Mouse (Mus musculus): Measurements from ENCODE around the gene St6galnac3. TPM values are rescaled to one million over a fixed set of nuclear protein-coding genes. Genes with fewer than 3 reads are reported as not detected.
"Not testable (repeated sequence)": the region's sequence is repeated elsewhere in the genome, so short reads cannot be mapped to it uniquely, and the experiment has no call there.

St6galnac3 gene
- polyA plus RNA-seq, 1 experiment from 2014 or later, result 22.7 TPM

DNA sequence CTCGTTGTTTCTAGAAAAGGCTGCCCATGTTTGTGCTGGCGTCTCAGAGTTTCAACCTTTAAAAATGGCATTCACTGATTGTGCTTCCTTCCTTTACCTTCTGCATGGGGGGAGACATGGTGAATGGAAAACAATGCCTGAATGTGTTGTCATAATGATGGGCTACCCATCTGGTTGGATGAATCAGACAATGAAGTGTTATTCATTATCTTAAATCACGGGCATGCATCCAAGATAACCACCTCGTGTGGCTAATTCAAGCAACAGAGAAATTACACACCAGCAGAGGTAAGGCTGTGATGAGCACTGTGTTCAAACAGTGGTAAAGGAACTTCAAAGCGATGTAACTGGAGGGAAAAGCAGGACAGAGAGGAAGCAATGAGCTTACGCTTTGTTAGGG is 325.4 kb downstream of the St6galnac3 start:
- H3K9me3 ChIP-seq, result no peaks in the 10 kb centered on the region
- WGBS, result 77% methylated on average over 6 of the region's 6 CpGs
- H3K27ac ChIP-seq, result no peak overlapping the region
- no peak overlapping the region for H3K9ac ChIP-seq
- no peak for ATAC-seq (replicated peaks)
- 0 out of 2 replicates have a peak, but pooled peaks cover 5% of the 10 kb centered on the region for H3K4me1 ChIP-seq
- no peaks in the 10 kb centered on the region for H3K27me3 ChIP-seq (replicated peaks)
- H3K36me3 ChIP-seq (replicated peaks), result no peaks in the 10 kb centered on the region
- no peak overlapping the region for H3K4me2 ChIP-seq
- no peak overlapping the region for H3K4me3 ChIP-seq

DNA sequence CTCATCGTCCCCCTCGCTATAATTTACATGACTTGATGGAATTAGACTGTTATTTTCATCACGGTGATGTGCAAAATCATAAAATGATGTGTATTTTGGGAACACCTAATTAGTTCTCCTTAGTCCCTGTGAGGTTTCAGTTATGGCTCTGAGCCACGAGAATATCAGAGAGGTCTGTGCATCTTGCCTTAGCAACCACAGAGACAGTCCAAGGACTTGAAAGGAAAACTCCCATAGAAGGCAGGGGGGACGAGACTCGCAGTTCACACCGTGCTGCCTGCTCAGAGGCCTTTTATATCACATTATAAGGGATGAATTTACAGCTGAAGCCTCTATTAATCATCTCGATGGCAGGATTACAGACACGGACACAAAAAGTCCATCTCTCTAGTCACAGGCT is 327.2 kb downstream of the St6galnac3 start:
- Histone ChIP-seq H3K4me1 (0 out of 2 replicates have a peak, but pooled peaks cover 5% of the 10 kb centered on the region), H3K27me3 (replicated peaks) (no peaks in the 10 kb centered on the region), H3K4me2 (no peak overlapping the region), H3K9me3 (no peaks in the 10 kb centered on the region), H3K27ac (no peak overlapping the region), H3K36me3 (replicated peaks) (no peaks in the 10 kb centered on the region), H3K4me3 (no peak overlapping the region), H3K9ac (no peak overlapping the region)
- no peak for ATAC-seq (replicated peaks)
- 48% methylated on average over 9 of the region's 9 CpGs for WGBS

DNA sequence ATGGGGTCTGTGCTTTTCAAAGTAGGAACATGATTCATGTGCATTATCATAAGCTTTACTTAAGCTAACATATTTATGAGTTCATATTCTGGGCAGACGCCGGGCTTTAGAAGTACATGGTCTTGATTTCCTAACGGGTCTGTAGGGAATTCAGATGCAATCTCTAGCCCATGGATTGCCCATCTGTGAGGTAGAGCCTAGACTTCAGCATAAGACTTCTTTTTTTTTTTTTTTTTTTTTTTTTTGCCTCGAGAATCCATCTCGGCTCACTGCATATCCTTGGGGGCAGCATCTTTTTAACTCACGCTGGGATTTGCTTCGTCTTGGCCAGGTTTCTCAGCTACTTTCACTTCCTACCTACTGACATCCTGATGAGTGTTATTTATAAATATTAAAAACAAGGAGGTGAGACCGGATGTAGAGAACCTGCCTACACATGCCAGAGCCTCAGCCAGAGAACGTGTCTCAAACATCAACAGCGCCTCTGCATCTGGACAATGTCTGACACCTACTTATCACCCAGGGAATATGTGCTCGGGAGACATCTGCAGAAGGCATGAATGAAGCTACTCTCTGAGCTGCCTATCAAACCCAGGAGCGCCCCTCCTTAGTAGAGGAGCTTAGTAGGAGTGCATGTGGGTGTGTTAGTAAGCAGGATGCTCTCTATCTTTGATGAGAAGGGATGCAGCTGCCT is 328.5 kb downstream of the St6galnac3 start:
- H3K4me3 ChIP-seq, result no peak overlapping the region
- H3K36me3 ChIP-seq (replicated peaks), result no peaks in the 10 kb centered on the region
- no peak; the same call in 1 of the 2 replicates for ATAC-seq (replicated peaks)
- H3K9ac ChIP-seq, result no peak overlapping the region
- WGBS, result 61% methylated on average over 12 of the region's 12 CpGs
- H3K4me2 ChIP-seq, result no peak overlapping the region
- H3K27ac ChIP-seq, result no peak overlapping the region
- H3K9me3 ChIP-seq, result no peaks in the 10 kb centered on the region
- H3K27me3 ChIP-seq (replicated peaks), result no peaks in the 10 kb centered on the region
- 0 out of 2 replicates have a peak, but pooled peaks cover 5% of the 10 kb centered on the region for H3K4me1 ChIP-seq

DNA sequence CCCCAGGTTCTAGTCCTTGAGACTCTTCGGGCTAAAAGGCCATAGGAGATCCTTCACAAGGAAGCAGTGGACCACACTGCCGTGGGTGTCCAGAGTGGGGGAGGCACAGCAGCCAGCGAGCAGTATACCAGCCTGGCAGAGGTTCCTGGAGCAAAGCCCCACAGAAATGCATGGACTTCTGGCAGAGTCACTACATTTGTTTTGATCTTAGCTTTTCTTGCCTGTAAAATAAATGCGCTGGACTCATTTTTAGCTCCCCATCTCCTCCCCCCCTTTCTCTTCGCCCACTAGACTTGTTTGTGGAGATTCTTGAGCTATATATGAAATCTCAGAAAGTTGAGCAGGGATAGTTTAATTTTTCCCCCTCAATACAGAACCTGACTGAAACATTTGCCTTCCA is 329.6 kb downstream of the St6galnac3 start:
- H3K9ac ChIP-seq, result no peak overlapping the region
- no peak for ATAC-seq (replicated peaks)
- H3K4me3 ChIP-seq, result no peak overlapping the region
- H3K36me3 ChIP-seq (replicated peaks), result no peaks in the 10 kb centered on the region
- 0 out of 2 replicates have a peak, but pooled peaks cover 5% of the 10 kb centered on the region for H3K4me1 ChIP-seq
- no peaks in the 10 kb centered on the region for H3K27me3 ChIP-seq (replicated peaks)
- WGBS, result 90% methylated on average over 5 of the region's 5 CpGs
- no peaks in the 10 kb centered on the region for H3K9me3 ChIP-seq
- no peak overlapping the region for H3K4me2 ChIP-seq
- no peak overlapping the region for H3K27ac ChIP-seq

DNA sequence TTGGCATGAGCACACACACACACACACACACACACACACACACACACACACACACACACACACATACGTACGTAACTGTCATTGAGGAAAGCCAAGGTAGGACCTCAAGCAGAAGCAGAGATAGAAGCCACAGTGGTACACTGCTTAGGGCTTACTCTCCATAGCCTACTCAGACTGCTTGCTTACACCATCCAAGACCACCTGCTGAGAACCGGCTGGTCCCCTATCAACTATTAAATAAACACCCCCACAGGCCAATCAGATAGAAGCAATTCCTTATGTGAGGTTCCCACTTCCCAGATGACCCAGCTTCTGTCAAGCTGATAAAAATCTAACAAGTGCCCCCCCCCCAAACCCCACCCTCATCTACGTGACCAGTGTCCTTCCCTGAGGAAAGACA is 330.2 kb downstream of the St6galnac3 start:
- WGBS, result 92% methylated on average over 4 of the region's 4 CpGs
- 0 out of 2 replicates have a peak, but pooled peaks cover 5% of the 10 kb centered on the region for H3K4me1 ChIP-seq
- H3K27me3 ChIP-seq (replicated peaks), result no peaks in the 10 kb centered on the region
- H3K9me3 ChIP-seq, result no peaks in the 10 kb centered on the region
- ATAC-seq (replicated peaks), result no peak
- no peak overlapping the region for H3K4me3 ChIP-seq
- H3K9ac ChIP-seq, result no peak overlapping the region
- H3K4me2 ChIP-seq, result no peak overlapping the region
- no peaks in the 10 kb centered on the region for H3K36me3 ChIP-seq (replicated peaks)
- no peak overlapping the region for H3K27ac ChIP-seq

DNA sequence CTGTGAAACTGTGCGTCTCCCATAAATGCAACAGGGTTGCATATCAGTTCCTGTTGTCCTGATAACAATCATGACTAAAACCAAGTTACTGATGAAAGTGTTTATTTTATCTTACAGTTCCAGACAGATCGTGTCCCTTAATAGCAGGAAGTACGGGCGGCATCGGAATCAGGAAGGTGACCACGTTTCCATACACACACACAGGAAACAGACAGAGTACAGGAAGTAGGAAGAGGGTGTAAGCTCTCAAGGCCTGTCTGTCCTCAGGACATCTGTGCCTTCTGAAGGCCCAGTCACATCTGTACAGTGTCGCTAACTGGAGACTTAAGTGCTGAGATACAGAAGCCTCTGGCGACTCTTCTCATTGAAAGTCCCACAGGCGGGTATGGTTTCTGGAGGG is 330.8 kb downstream of the St6galnac3 start:
- WGBS, result 95% methylated on average over 9 of the region's 9 CpGs
- Histone ChIP-seq H3K9me3 (no peaks in the 10 kb centered on the region), H3K4me2 (no peak overlapping the region), H3K27ac (no peak overlapping the region), H3K36me3 (replicated peaks) (no peaks in the 10 kb centered on the region), H3K4me1 (0 out of 2 replicates have a peak, but pooled peaks cover 5% of the 10 kb centered on the region), H3K9ac (no peak overlapping the region), H3K4me3 (no peak overlapping the region), H3K27me3 (replicated peaks) (no peaks in the 10 kb centered on the region)
- ATAC-seq (replicated peaks), result no peak

DNA sequence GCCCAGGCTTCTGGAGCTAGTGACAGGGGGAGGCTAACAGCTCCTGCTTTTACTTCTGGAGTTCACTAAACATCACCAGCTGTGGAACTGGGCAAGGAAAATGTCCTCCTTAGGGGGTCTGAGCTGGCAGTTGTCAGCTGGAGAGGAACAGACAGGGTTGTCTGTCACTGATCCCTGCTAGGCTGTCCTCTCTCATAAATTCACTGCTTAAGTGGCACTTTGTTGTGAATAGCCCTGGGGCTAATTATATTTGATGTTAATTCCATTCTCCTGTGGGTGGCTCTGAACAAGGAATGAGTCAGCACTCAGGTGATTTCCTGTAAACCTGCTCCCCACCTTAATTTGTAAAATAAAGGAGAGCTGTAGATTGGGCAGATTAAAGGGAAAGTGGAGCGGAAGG is 333.5 kb downstream of the St6galnac3 start:
- ATAC-seq (replicated peaks), result peak; percentile 54; the same call in 1 of the 2 replicates
- not testable (repeated sequence) for H3K36me3 ChIP-seq (replicated peaks); H3K27me3 ChIP-seq (replicated peaks); H3K4me1 ChIP-seq; H3K9ac ChIP-seq; H3K9me3 ChIP-seq; H3K4me2 ChIP-seq; H3K4me3 ChIP-seq; H3K27ac ChIP-seq
- 64% methylated on average over 1 of the region's 1 CpGs for WGBS

DNA sequence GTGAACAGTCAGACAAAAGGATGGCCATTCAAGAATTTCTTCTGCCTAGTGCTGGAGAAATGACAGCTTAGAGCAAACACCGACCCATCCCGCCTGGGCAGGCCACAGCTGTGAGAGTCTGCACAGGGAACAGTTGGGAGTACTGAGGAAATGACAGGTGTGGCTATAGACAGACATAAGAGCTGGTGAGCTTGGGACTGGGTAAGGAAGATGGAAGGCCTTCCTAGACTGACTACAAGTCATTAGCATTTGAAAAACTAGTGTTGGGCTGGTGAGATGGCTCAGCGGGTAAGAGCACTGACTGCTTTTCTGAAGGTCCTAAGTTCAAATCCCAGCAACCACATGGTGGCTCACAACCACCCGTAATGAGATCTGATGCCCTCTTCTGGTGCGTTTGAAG is 340.3 kb downstream of the St6galnac3 start:
- not testable (repeated sequence) for H3K9me3 ChIP-seq; H3K4me2 ChIP-seq; H3K36me3 ChIP-seq (replicated peaks); H3K9ac ChIP-seq; H3K27ac ChIP-seq; ATAC-seq (replicated peaks); H3K27me3 ChIP-seq (replicated peaks); H3K4me3 ChIP-seq; H3K4me1 ChIP-seq
- 80% methylated on average over 5 of the region's 5 CpGs for WGBS

DNA sequence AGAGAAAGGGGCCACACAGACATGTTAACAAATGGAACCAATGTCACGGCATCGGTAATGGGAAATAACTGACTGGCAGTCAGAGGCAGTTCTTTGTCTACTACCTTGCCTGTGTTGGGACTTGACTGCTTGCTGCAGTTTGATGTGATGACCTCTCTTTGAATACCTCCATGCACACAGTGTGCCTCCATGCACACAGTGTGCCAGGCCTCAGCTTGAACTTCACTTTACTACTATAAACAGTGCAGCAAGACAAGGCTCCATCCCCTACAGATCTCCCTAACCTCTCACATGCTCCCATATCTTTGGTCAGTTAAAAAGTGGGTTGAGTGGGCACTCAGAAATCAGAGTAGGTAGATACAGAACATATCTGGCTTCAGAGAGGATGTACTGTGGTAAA is 341.3 kb downstream of the St6galnac3 start:
- no peak overlapping the region for H3K27ac ChIP-seq
- H3K36me3 ChIP-seq (replicated peaks), result no peaks in the 10 kb centered on the region
- no peaks in the 10 kb centered on the region for H3K27me3 ChIP-seq (replicated peaks)
- H3K9me3 ChIP-seq, result no peaks in the 10 kb centered on the region
- H3K9ac ChIP-seq, result no peak overlapping the region
- no peak for ATAC-seq (replicated peaks)
- no peak overlapping the region for H3K4me2 ChIP-seq
- H3K4me3 ChIP-seq, result no peak overlapping the region
- WGBS, result 95% methylated on average over 2 of the region's 2 CpGs
- peaks cover 3% of the 10 kb centered on the region; the same call in 1 of the 2 replicates for H3K4me1 ChIP-seq

DNA sequence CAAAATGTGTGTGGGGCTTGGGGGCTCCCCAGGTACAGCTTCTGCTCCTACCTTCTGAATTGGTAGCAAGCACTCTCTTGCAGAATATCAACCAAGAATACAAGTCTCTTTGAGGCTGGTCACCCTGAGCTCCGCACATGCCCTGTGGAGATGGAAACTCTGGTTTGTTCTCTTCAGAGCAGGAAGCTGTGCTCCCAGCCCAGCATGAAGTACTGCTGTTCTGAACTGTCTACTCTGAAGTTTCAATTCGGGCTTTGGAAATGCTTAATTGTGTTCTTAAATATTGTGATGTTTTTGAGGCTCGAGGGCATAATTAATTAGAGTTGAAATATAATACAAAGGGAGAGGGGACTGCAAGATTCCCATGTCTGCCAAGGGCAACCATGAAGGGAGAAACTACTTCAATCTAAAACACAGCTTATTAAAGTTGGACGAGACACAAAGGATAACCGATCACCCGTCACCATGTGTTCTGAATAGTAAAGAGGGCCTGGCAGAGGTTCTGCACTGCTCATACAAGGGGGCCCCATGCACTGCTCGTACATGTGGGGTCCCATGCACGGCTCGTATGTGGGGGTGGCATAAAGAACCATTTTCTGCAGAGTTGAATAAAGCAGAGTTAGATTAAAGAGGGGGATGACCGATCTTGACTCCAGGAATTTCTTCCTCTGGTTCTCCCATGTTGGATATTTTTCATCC is 359.8 kb downstream of the St6galnac3 start:
- no peaks in the 10 kb centered on the region for H3K9me3 ChIP-seq
- no peak overlapping the region for H3K9ac ChIP-seq
- H3K4me3 ChIP-seq, result no peak overlapping the region
- no peaks in the 10 kb centered on the region for H3K27me3 ChIP-seq (replicated peaks)
- 40% methylated on average over 10 of the region's 10 CpGs for WGBS
- peaks cover 14% of the 10 kb centered on the region for H3K4me1 ChIP-seq
- peak; percentile 68 for ATAC-seq (replicated peaks)
- no peaks in the 10 kb centered on the region for H3K36me3 ChIP-seq (replicated peaks)
- H3K4me2 ChIP-seq, result no peak overlapping the region
- H3K27ac ChIP-seq, result no peak overlapping the region

DNA sequence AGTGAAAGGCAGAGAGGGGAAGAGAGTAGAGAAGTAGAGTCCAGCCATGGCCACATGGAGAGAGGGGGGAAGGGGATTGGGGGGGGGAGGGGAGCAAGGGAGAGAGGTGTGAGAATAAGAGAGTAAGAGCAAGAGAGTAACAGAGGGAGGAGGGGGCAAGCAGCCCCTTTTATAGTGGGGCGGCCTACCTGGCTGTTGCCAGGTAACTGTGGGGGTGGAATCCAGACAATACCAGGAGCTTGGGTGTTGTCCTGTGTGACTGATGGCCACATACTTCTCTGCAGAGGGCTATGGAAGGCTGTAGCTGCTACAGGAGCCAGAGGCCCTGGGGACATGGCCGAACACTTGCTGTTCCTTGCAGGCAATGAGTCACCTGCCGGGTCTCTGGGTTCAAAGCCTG is 360.6 kb downstream of the St6galnac3 start:
- no peak overlapping the region for H3K4me3 ChIP-seq
- H3K4me2 ChIP-seq, result no peak overlapping the region
- H3K4me1 ChIP-seq, result peaks cover 14% of the 10 kb centered on the region
- no peaks in the 10 kb centered on the region for H3K36me3 ChIP-seq (replicated peaks)
- no peaks in the 10 kb centered on the region for H3K9me3 ChIP-seq
- no peak overlapping the region for H3K9ac ChIP-seq
- H3K27ac ChIP-seq, result no peak overlapping the region
- 96% methylated on average over 3 of the region's 3 CpGs for WGBS
- no peak for ATAC-seq (replicated peaks)
- H3K27me3 ChIP-seq (replicated peaks), result no peaks in the 10 kb centered on the region

DNA sequence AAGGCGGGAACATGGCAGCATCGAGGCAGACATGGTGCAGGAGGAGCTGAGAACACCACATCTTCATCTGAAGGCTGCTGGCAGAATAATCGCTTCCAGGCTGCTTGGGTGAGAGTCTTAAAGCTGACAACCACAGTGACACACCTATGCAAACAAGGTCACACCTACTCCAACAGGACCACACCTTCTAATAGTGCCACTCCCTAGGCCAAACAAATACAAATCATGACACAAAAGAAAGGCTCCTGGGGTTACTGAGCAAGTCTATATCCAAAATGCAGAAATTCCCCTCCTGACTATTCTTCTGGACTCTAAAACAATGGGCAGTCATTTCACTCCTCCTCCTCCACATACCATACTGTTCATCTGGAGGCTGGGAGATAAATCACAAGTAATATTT is 365.0 kb downstream of the St6galnac3 start:
- Histone ChIP-seq H3K36me3 (replicated peaks) (no peaks in the 10 kb centered on the region), H3K27ac (no peak overlapping the region)
- WGBS, result 95% methylated on average over 3 of the region's 3 CpGs

DNA sequence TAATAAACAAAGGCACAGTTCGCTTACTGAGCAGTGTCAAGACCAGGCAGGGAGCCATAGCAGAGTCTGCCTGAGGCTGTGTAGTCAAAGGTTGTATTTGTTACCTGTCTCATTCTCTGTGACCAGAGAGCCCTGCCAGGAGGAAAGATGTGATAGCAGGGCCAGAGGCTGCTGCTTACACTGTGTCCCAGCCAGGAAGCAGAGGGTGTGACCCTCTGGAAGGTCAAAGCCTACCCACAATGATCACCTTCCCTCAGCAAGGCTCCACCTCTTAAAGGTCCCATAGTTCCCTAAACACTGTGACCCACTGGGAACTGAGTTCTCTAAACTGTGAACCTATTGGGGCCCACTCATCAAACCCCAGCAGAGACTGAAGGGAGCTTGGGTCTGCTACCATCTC is 368.9 kb downstream of the St6galnac3 start:
- no peak overlapping the region for H3K4me2 ChIP-seq
- H3K4me3 ChIP-seq, result no peak overlapping the region
- no peaks in the 10 kb centered on the region for H3K27me3 ChIP-seq (replicated peaks)
- H3K27ac ChIP-seq, result no peak overlapping the region
- no peaks in the 10 kb centered on the region for H3K4me1 ChIP-seq
- H3K9ac ChIP-seq, result no peak overlapping the region
- WGBS, result 73% methylated on average over 1 of the region's 1 CpGs
- ATAC-seq (replicated peaks), result no peak; the same call in 1 of the 2 replicates
- no peaks in the 10 kb centered on the region for H3K36me3 ChIP-seq (replicated peaks)
- no peaks in the 10 kb centered on the region for H3K9me3 ChIP-seq

More for the DNA sequence above, 365.0 kb downstream of the St6galnac3 start:
- Histone ChIP-seq H3K27me3 (replicated peaks) (no peaks in the 10 kb centered on the region), H3K4me1 (peaks cover 3% of the 10 kb centered on the region), H3K9me3 (no peaks in the 10 kb centered on the region), H3K4me3 (no peak overlapping the region), H3K4me2 (no peak overlapping the region), H3K9ac (no peak overlapping the region)
- ATAC-seq (replicated peaks), result no peak

Measured in midbrain, embryonic 15.5 days (tissue).